Mouse (Mus musculus) left cerebral cortex, postnatal 10 days (tissue): ENCODE measurements around the gene Lif. TPM values are rescaled to one million over a fixed set of nuclear protein-coding genes. Genes with fewer than 3 reads are reported as not detected.
A peak's percentile ranks its signal among the peaks of the same experiment; 100 is the strongest.

Experiments used
- DNase-seq, 2 experiments: peaks; one replicate each; pipeline ENCODE4 v3.0.0; 2021 to 2022; ENCODE audit warnings: low spot score in 2 of 2, mixed read lengths in 1 of 2; ENCODE audit errors: extremely low spot score in 1 of 2
- intact Hi-C: fragments of 180-260 bp; cut with DNase I; formaldehyde crosslinking; loops from one replicate; pipeline ENCODE4 v1.15.1; 2025
- total RNA-seq, 2 experiments: library from RNA; stranded (reverse); gene quantifications; 2 replicates each; pipeline ENCODE4 v1.2.3; 2021

The Lif gene
- total RNA-seq, 2 experiments from 2014 or later, result 0.09 TPM; not detected in 1

GRCm38 (mm10) chr11:4308060-4308513 is 50.7 kb downstream of the Lif start:
- DNase-seq, result peak in 1 of 2 experiments; percentile 53
- intact Hi-C loops, result no loop called here

GRCm38 (mm10) chr11:4308514-4309450 is 51.4 kb downstream of the Lif start:
- peak; percentile 28 to 84 for DNase-seq
- intact Hi-C loops, result no loop called here

GRCm38 (mm10) chr11:4309613-4310012 is 52.3 kb downstream of the Lif start:
- intact Hi-C loops, result no loop called here

GRCm38 (mm10) chr11:4310324-4310723 is 53.0 kb downstream of the Lif start:
- intact Hi-C loops, result no loop called here
- DNase-seq, result no peak

More at GRCm38 (mm10) chr11:4309613-4310012, 52.3 kb downstream of the Lif start:
- no peak for DNase-seq

- DNase-seq, result no peak
- intact Hi-C loops, result no loop called here
Observed at GRCm38 (mm10) chr11:4312180-4312579, 54.8 kb downstream of the Lif start.

- intact Hi-C loops, result no loop called here
- no peak for DNase-seq
Observed at GRCm38 (mm10) chr11:4317287-4317686, 59.9 kb downstream of the Lif start.

GRCm38 (mm10) chr11:4318011-4318410 is 60.7 kb downstream of the Lif start:
- intact Hi-C loops, result no loop called here
- DNase-seq, result no peak

- intact Hi-C loops, result no loop called here
- DNase-seq, result no peak
Observed at GRCm38 (mm10) chr11:4319212-4319955, 62.0 kb downstream of the Lif start.

- no peak for DNase-seq
- intact Hi-C loops, result no loop called here
Observed at GRCm38 (mm10) chr11:4320876-4321275, 63.5 kb downstream of the Lif start.

Other genes with a start within 250 kb of the Lif start
- under 1 TPM in 1 of 2 experiments, not detected in 1; 0.11 TPM for gene Sec14l4, start 226.1 kb upstream of the Lif start, total RNA-seq
- gene Sec14l3, start 192.7 kb upstream of the Lif start, total RNA-seq, result 1 to 10 TPM; 2.3 to 3.6 TPM
- gene Mtfp1, start 162.1 kb upstream of the Lif start, total RNA-seq, result 10 to 100 TPM; 59.4 to 73.7 TPM
- 10 to 100 TPM; 14.0 to 14.4 TPM for gene Sec14l2, start 134.1 kb upstream of the Lif start, total RNA-seq
- 10 to 100 TPM; 43.4 to 45.8 TPM for gene Rnf215, start 122.4 kb upstream of the Lif start, total RNA-seq
- gene Ccdc157, start 97.3 kb upstream of the Lif start, total RNA-seq, result 10 to 100 TPM; 13.8 to 15.5 TPM
- 10 to 100 TPM; 73.9 to 75.1 TPM for gene Sf3a1, start 97.2 kb upstream of the Lif start, total RNA-seq
- gene Tbc1d10a, start 70.8 kb upstream of the Lif start, total RNA-seq, result 10 to 100 TPM; 27.4 to 27.8 TPM
- gene Castor1, start 39.3 kb upstream of the Lif start, total RNA-seq, result 1 to 10 TPM; 2.1 to 5.2 TPM
- gene Osm, start 21.1 kb upstream of the Lif start, total RNA-seq, result not detected
- gene Hormad2, start 183.5 kb downstream of the Lif start, total RNA-seq, result not detected